Mouse (Mus musculus): ENCODE measurements at regions not wholly inside any gene's neighbourhood (a gene's known extent, or its start where the extent isn't known, plus 50 kb on each side); places are given as distances from the start of the nearest gene placed in this dataset.

GRCm38 (mm10) chr7:72854501-72855002 lies 520.8 kb upstream of the Rgma start:
- Histone ChIP-seq H3K79me2 (ENCODE audit: control insufficient read depth, insufficient read depth, low read length, poor library complexity) (no peaks in the 10 kb centered on the region), H3K9me3 (replicated peaks; ENCODE audit: insufficient read depth, low read length) (no peaks in the 10 kb centered on the region), H3K4me1 (ENCODE audit: control insufficient read depth in 1 of 2, insufficient read depth in 2 of 2, low read length in 2 of 2) (no peaks in the 10 kb centered on the region), H3K36me3 (ENCODE audit: control insufficient read depth in 1 of 2, insufficient read depth in 2 of 2, low read length in 2 of 2) (no peaks in the 10 kb centered on the region), H3K27ac (ENCODE audit: control insufficient read depth, low read depth, low read length) (no peak overlapping the region), H3K4me3 (ENCODE audit: control insufficient read depth in 1 of 2, insufficient read depth in 1 of 2, low read depth in 2 of 2, low read length in 2 of 2) (no peak overlapping the region), H3K9ac (ENCODE audit: control insufficient read depth, low read depth, low read length, poor library complexity, severe bottlenecking) (no peak overlapping the region), H3K27me3 (ENCODE audit: control insufficient read depth in 1 of 2, insufficient read depth in 2 of 2, low read length in 2 of 2) (no peaks in the 10 kb centered on the region)
- no peak for DNase-seq (ENCODE audit: low read depth, low spot score)
- TF ChIP-seq UBTF (IDR thresholded peaks at IDR 0.05; ENCODE audit: borderline replicate concordance, insufficient read depth, low read depth, low read length), result no peak
- TF ChIP-seq USF1 (IDR thresholded peaks at IDR 0.05; ENCODE audit: low read depth, low read length), result no peak
- no peak for TF ChIP-seq NRF1 (IDR thresholded peaks at IDR 0.05; ENCODE audit: insufficient read depth, low read depth, low read length, poor library complexity, severe bottlenecking)
- no peak for TF ChIP-seq POLR2A (IDR thresholded peaks at IDR 0.05; ENCODE audit: control insufficient read depth in 1 of 2, insufficient read depth in 1 of 2, low read depth in 1 of 2, low read length in 2 of 2, poor library complexity in 1 of 2)
- TF ChIP-seq CHD2 (IDR thresholded peaks at IDR 0.05; ENCODE audit: low read length), result no peak
- no peak for TF ChIP-seq MAZ (IDR thresholded peaks at IDR 0.05; ENCODE audit: low read depth, low read length)
- no peak for TF ChIP-seq MEF2A (IDR thresholded peaks at IDR 0.05; ENCODE audit: extremely low read depth, insufficient replicate concordance, low read depth, low read length, poor library complexity, severe bottlenecking)
- TF ChIP-seq EP300 (IDR thresholded peaks at IDR 0.05; ENCODE audit: low read depth in 1 of 2, low read length in 2 of 2), result no peak
- no peak for TF ChIP-seq CTCF (IDR thresholded peaks at IDR 0.05 in 2 of 3, conservative IDR thresholded peaks at IDR 0.05 in 1 of 3; ENCODE audit: control insufficient read depth in 1 of 3, insufficient read depth in 1 of 3, low read depth in 2 of 3, low read length in 3 of 3, poor library complexity in 1 of 3, severe bottlenecking in 1 of 3)
- TF ChIP-seq POLR2AphosphoS5 (IDR thresholded peaks at IDR 0.05; ENCODE audit: borderline replicate concordance, low read depth, low read length), result no peak
- TF ChIP-seq ZMIZ1 (IDR thresholded peaks at IDR 0.05; ENCODE audit: low read depth, low read length), result no peak
- TF ChIP-seq TCF12 (IDR thresholded peaks at IDR 0.05; ENCODE audit: low read depth, low read length), result no peak
- no peak for TF ChIP-seq ELF1 (IDR thresholded peaks at IDR 0.05; ENCODE audit: low read depth, low read length)
- no peak for TF ChIP-seq MYB (IDR thresholded peaks at IDR 0.05; ENCODE audit: low read depth, low read length)
- TF ChIP-seq TBP (IDR thresholded peaks at IDR 0.05; ENCODE audit: low read depth, low read length), result no peak

GRCm38 (mm10) chr7:72866966-72867754 lies 508.1 kb upstream of the Rgma start:
- Histone ChIP-seq H3K27ac (ENCODE audit: control insufficient read depth, low read depth, low read length) (no peak overlapping the region), H3K9ac (ENCODE audit: control insufficient read depth, low read depth, low read length, poor library complexity, severe bottlenecking) (no peak overlapping the region), H3K9me3 (replicated peaks; ENCODE audit: insufficient read depth, low read length) (no peaks in the 10 kb centered on the region), H3K4me3 (ENCODE audit: control insufficient read depth in 1 of 2, insufficient read depth in 1 of 2, low read depth in 2 of 2, low read length in 2 of 2) (no peak overlapping the region), H3K4me1 (ENCODE audit: control insufficient read depth in 1 of 2, insufficient read depth in 2 of 2, low read length in 2 of 2) (no peaks in the 10 kb centered on the region), H3K27me3 (ENCODE audit: control insufficient read depth in 1 of 2, insufficient read depth in 2 of 2, low read length in 2 of 2) (no peaks in the 10 kb centered on the region), H3K79me2 (ENCODE audit: control insufficient read depth, insufficient read depth, low read length, poor library complexity) (no peaks in the 10 kb centered on the region), H3K36me3 (ENCODE audit: control insufficient read depth in 1 of 2, insufficient read depth in 2 of 2, low read length in 2 of 2) (no peaks in the 10 kb centered on the region)
- no peak for DNase-seq (ENCODE audit: low read depth, low spot score)
- TF ChIP-seq NELFE (IDR thresholded peaks at IDR 0.05; ENCODE audit: low read depth, low read length) (no peak), MEF2A (IDR thresholded peaks at IDR 0.05; ENCODE audit: extremely low read depth, insufficient replicate concordance, low read depth, low read length, poor library complexity, severe bottlenecking) (no peak), POLR2AphosphoS5 (IDR thresholded peaks at IDR 0.05; ENCODE audit: borderline replicate concordance, low read depth, low read length) (no peak), POLR2A (IDR thresholded peaks at IDR 0.05; ENCODE audit: control insufficient read depth in 1 of 2, insufficient read depth in 1 of 2, low read depth in 1 of 2, low read length in 2 of 2, poor library complexity in 1 of 2) (no peak), SIN3A (IDR thresholded peaks at IDR 0.05; ENCODE audit: low read length) (no peak), BHLHE40 (IDR thresholded peaks at IDR 0.05; ENCODE audit: borderline replicate concordance, low read depth, low read length) (no peak), KAT2A (conservative IDR thresholded peaks at IDR 0.05; ENCODE audit: low read depth, low read length) (no peak), HCFC1 (IDR thresholded peaks at IDR 0.05; ENCODE audit: low read depth, low read length) (no peak), E2F4 (IDR thresholded peaks at IDR 0.05; ENCODE audit: borderline replicate concordance, low read depth, low read length) (no peak), ELF1 (IDR thresholded peaks at IDR 0.05; ENCODE audit: low read depth, low read length) (no peak), CTCF (IDR thresholded peaks at IDR 0.05 in 2 of 3, conservative IDR thresholded peaks at IDR 0.05 in 1 of 3; ENCODE audit: control insufficient read depth in 1 of 3, insufficient read depth in 1 of 3, low read depth in 2 of 3, low read length in 3 of 3, poor library complexity in 1 of 3, severe bottlenecking in 1 of 3) (no peak), GABPA (IDR thresholded peaks at IDR 0.05; ENCODE audit: low read depth, low read length) (no peak), NRF1 (IDR thresholded peaks at IDR 0.05; ENCODE audit: insufficient read depth, low read depth, low read length, poor library complexity, severe bottlenecking) (no peak), ZKSCAN1 (IDR thresholded peaks at IDR 0.05; ENCODE audit: low read depth, low read length) (no peak), UBTF (IDR thresholded peaks at IDR 0.05; ENCODE audit: borderline replicate concordance, insufficient read depth, low read depth, low read length) (no peak)

Data from MEL (cell line).